Mouse (Mus musculus): ENCODE data around the gene Psmd10. TPM values are rescaled to one million over a fixed set of nuclear protein-coding genes. Genes with fewer than 3 reads are reported as not detected.

Psmd10 gene
- 54.2 and 55.5 TPM in 2 replicates for polyA plus RNA-seq (2014; fragmentation: Nextera tagmentation; extraction: Ambion mirVana)

- no peaks in the 10 kb centered on the region for H3K9me3 ChIP-seq (ENCODE audit: control insufficient read depth, low read length)
- peak within 1 kb of the TSS; percentile 45 for H3K4me3 ChIP-seq (ENCODE audit: low read depth, low read length)
- H3K27me3 ChIP-seq (ENCODE audit: control insufficient read depth, insufficient read depth, low read length): no peaks in the 10 kb centered on the region
- H3K4me1 ChIP-seq (ENCODE audit: control insufficient read depth, insufficient read depth, low read length): no peaks in the 10 kb centered on the region
- WGBS: 23% methylated on average over 23 of the region's 23 CpGs
- ATAC-seq (ENCODE audit: insufficient read depth, low FRiP score, low TSS enrichment) (peak; percentile 97), DNase-seq (ENCODE audit: low spot score) (peak; percentile 87)
- H3K27ac ChIP-seq (ENCODE audit: low read depth, low read length): no peak within 1 kb of the TSS
- H3K9ac ChIP-seq (ENCODE audit: low read length): 0 out of 2 replicates have a peak within 1 kb of the TSS, but pooled peaks have one; percentile 2
- H3K4me2 ChIP-seq (ENCODE audit: low read depth): peak within 1 kb of the TSS; percentile 41
- no peaks in the 10 kb centered on the region for H3K36me3 ChIP-seq (ENCODE audit: control insufficient read depth, insufficient read depth, low read length)
These were observed at the start of gene Psmd10, which contains the start of gene Atg4a for GRCm38 (mm10) chrX:140956272-140956940. TSS of gene Psmd10 (minus strand) at chrX:140956728. TSS of gene Atg4a (plus strand) at chrX:140956907.

- Histone ChIP-seq H3K4me2 (ENCODE audit: low read depth) (no peak overlapping the region), H3K27me3 (ENCODE audit: control insufficient read depth, insufficient read depth, low read length) (peaks cover 10% of the 10 kb centered on the region), H3K4me3 (ENCODE audit: low read depth, low read length) (no peak overlapping the region), H3K27ac (ENCODE audit: low read depth, low read length) (no peak overlapping the region), H3K36me3 (ENCODE audit: control insufficient read depth, insufficient read depth, low read length) (no peaks in the 10 kb centered on the region), H3K9me3 (ENCODE audit: control insufficient read depth, low read length) (no peaks in the 10 kb centered on the region), H3K4me1 (ENCODE audit: control insufficient read depth, insufficient read depth, low read length) (no peaks in the 10 kb centered on the region), H3K9ac (ENCODE audit: low read length) (no peak overlapping the region)
- ATAC-seq (ENCODE audit: insufficient read depth, low FRiP score, low TSS enrichment) (no peak), DNase-seq (ENCODE audit: low spot score) (no peak)
These were observed 42.4 kb upstream of the Psmd10 start for GRCm38 (mm10) chrX:140998885-140999284.

GRCm38 (mm10) chrX:140997912-140998545 is 41.5 kb upstream of the Psmd10 start:
- Histone ChIP-seq H3K27ac (ENCODE audit: low read depth, low read length) (no peak overlapping the region), H3K4me2 (ENCODE audit: low read depth) (no peak overlapping the region), H3K36me3 (ENCODE audit: control insufficient read depth, insufficient read depth, low read length) (no peaks in the 10 kb centered on the region), H3K9ac (ENCODE audit: low read length) (no peak overlapping the region), H3K4me1 (ENCODE audit: control insufficient read depth, insufficient read depth, low read length) (no peaks in the 10 kb centered on the region), H3K27me3 (ENCODE audit: control insufficient read depth, insufficient read depth, low read length) (peaks cover 10% of the 10 kb centered on the region), H3K9me3 (ENCODE audit: control insufficient read depth, low read length) (no peaks in the 10 kb centered on the region), H3K4me3 (ENCODE audit: low read depth, low read length) (no peak overlapping the region)
- DNase-seq (ENCODE audit: low spot score) (no peak), ATAC-seq (ENCODE audit: insufficient read depth, low FRiP score, low TSS enrichment) (no peak)
- WGBS: 78% methylated on average over 1 of the region's 1 CpGs

GRCm38 (mm10) chrX:140996909-140997516 is 40.5 kb upstream of the Psmd10 start:
- no peaks in the 10 kb centered on the region for H3K4me1 ChIP-seq (ENCODE audit: control insufficient read depth, insufficient read depth, low read length)
- peaks cover 10% of the 10 kb centered on the region for H3K27me3 ChIP-seq (ENCODE audit: control insufficient read depth, insufficient read depth, low read length)
- H3K27ac ChIP-seq (ENCODE audit: low read depth, low read length): no peak overlapping the region
- H3K4me2 ChIP-seq (ENCODE audit: low read depth): no peak overlapping the region
- H3K9me3 ChIP-seq (ENCODE audit: control insufficient read depth, low read length): no peaks in the 10 kb centered on the region
- ATAC-seq (ENCODE audit: insufficient read depth, low FRiP score, low TSS enrichment) (peak; percentile 50), DNase-seq (ENCODE audit: low spot score) (no peak)
- no peaks in the 10 kb centered on the region for H3K36me3 ChIP-seq (ENCODE audit: control insufficient read depth, insufficient read depth, low read length)
- 100% methylated on average over 1 of the region's 1 CpGs for WGBS
- H3K9ac ChIP-seq (ENCODE audit: low read length): no peak overlapping the region
- no peak overlapping the region for H3K4me3 ChIP-seq (ENCODE audit: low read depth, low read length)

DNA sequence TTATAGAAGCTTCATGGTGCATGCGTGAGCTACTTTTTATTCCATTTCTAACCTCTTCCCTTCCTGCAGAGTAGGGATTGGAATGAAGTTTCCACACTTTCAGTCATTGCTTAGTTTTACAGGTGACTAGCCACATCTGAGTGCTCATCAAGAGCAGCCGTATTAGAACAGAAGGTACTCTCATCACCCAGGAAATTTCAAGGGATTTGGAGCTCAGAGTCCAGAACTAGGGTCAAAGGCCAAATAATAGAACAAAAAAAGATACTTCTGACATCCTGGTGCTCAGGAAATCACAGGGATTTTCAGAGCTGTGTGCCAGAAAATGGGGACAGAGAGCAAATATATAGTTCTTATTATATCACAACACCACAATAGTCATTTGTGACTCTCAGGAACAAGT is 28.7 kb upstream of the Psmd10 start:
- H3K27me3 ChIP-seq (ENCODE audit: control insufficient read depth, insufficient read depth, low read length): peaks cover 12% of the 10 kb centered on the region
- H3K4me2 ChIP-seq (ENCODE audit: low read depth): no peak overlapping the region
- 83% methylated on average over 2 of the region's 2 CpGs for WGBS
- H3K9ac ChIP-seq (ENCODE audit: low read length): no peak overlapping the region
- H3K4me3 ChIP-seq (ENCODE audit: low read depth, low read length): no peak overlapping the region
- ATAC-seq (ENCODE audit: insufficient read depth, low FRiP score, low TSS enrichment) (no peak), DNase-seq (ENCODE audit: low spot score) (no peak)
- H3K4me1 ChIP-seq (ENCODE audit: control insufficient read depth, insufficient read depth, low read length): no peaks in the 10 kb centered on the region
- H3K27ac ChIP-seq (ENCODE audit: low read depth, low read length): no peak overlapping the region
- no peaks in the 10 kb centered on the region for H3K9me3 ChIP-seq (ENCODE audit: control insufficient read depth, low read length)
- H3K36me3 ChIP-seq (ENCODE audit: control insufficient read depth, insufficient read depth, low read length): no peaks in the 10 kb centered on the region

DNA sequence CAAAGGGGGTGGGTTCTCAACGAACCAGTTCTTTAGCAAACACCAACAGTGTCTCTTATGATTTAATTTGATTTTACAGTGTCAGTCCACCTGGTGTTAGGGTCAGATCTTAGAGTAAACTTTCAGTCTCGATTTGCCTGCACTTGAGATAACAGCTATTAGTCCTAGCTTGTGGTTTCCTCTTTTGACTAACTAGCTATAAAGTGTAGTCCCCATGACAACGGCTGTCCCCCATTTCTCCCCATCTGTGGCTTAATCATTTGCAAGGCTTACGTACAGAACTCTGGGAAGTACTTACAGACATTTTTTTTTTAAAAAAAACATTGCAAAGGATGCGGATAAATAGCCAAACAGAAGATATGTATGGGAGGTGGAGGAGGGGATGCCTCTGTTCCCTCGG is 28.3 kb upstream of the Psmd10 start:
- H3K4me1 ChIP-seq (ENCODE audit: control insufficient read depth, insufficient read depth, low read length): no peaks in the 10 kb centered on the region
- ATAC-seq (ENCODE audit: insufficient read depth, low FRiP score, low TSS enrichment) (no peak), DNase-seq (ENCODE audit: low spot score) (no peak)
- no peak overlapping the region for H3K4me3 ChIP-seq (ENCODE audit: low read depth, low read length)
- H3K27ac ChIP-seq (ENCODE audit: low read depth, low read length): no peak overlapping the region
- no peaks in the 10 kb centered on the region for H3K9me3 ChIP-seq (ENCODE audit: control insufficient read depth, low read length)
- no peaks in the 10 kb centered on the region for H3K36me3 ChIP-seq (ENCODE audit: control insufficient read depth, insufficient read depth, low read length)
- H3K27me3 ChIP-seq (ENCODE audit: control insufficient read depth, insufficient read depth, low read length): peaks cover 14% of the 10 kb centered on the region
- H3K4me2 ChIP-seq (ENCODE audit: low read depth): no peak overlapping the region
- WGBS: 75% methylated on average over 6 of the region's 6 CpGs
- no peak overlapping the region for H3K9ac ChIP-seq (ENCODE audit: low read length)

- H3K9ac ChIP-seq (ENCODE audit: low read length): no peak overlapping the region
- no peak overlapping the region for H3K27ac ChIP-seq (ENCODE audit: low read depth, low read length)
- ATAC-seq (ENCODE audit: insufficient read depth, low FRiP score, low TSS enrichment) (no peak), DNase-seq (ENCODE audit: low spot score) (no peak)
- no peaks in the 10 kb centered on the region for H3K4me1 ChIP-seq (ENCODE audit: control insufficient read depth, insufficient read depth, low read length)
- H3K27me3 ChIP-seq (ENCODE audit: control insufficient read depth, insufficient read depth, low read length): peaks cover 19% of the 10 kb centered on the region
- H3K36me3 ChIP-seq (ENCODE audit: control insufficient read depth, insufficient read depth, low read length): no peaks in the 10 kb centered on the region
- WGBS: 65% methylated on average over 6 of the region's 6 CpGs
- no peak overlapping the region for H3K4me3 ChIP-seq (ENCODE audit: low read depth, low read length)
- no peaks in the 10 kb centered on the region for H3K9me3 ChIP-seq (ENCODE audit: control insufficient read depth, low read length)
- H3K4me2 ChIP-seq (ENCODE audit: low read depth): no peak overlapping the region
These were observed 26.9 kb upstream of the Psmd10 start for GRCm38 (mm10) chrX:140983206-140983960.

DNA sequence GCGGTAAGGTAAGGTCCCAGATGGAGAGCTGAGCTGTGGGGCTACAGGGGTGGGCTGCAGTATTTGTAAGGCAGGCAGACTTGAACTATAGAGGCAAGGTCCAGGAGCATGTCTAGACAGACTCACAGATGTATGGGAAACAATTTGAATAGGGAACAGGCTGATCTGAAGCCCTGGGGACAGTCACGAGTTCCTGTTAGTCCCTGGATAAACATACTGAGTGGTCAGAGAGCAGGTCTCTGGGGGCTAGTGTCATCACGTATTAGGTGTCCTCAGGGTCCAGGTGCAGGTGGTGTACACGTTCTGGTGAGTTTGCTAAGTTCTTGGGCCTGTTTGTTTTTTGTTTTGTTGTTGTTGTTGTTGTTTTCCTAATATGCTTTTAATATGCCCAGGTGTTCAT is 23.6 kb upstream of the Psmd10 start:
- Histone ChIP-seq H3K27me3 (ENCODE audit: control insufficient read depth, insufficient read depth, low read length) (peaks cover 23% of the 10 kb centered on the region), H3K9ac (ENCODE audit: low read length) (no peak overlapping the region), H3K4me2 (ENCODE audit: low read depth) (no peak overlapping the region), H3K4me1 (ENCODE audit: control insufficient read depth, insufficient read depth, low read length) (no peaks in the 10 kb centered on the region), H3K27ac (ENCODE audit: low read depth, low read length) (no peak overlapping the region), H3K4me3 (ENCODE audit: low read depth, low read length) (no peak overlapping the region), H3K9me3 (ENCODE audit: control insufficient read depth, low read length) (no peaks in the 10 kb centered on the region), H3K36me3 (ENCODE audit: control insufficient read depth, insufficient read depth, low read length) (no peaks in the 10 kb centered on the region)
- ATAC-seq (ENCODE audit: insufficient read depth, low FRiP score, low TSS enrichment) (no peak), DNase-seq (ENCODE audit: low spot score) (no peak)
- WGBS: 69% methylated on average over 4 of the region's 4 CpGs

Measured in neural tube, embryonic 11.5 days (tissue).